Mouse (Mus musculus) mouse embryonic stem cell (cell line): ENCODE data around the gene Dcaf6.

Experiments
- in situ Hi-C, 2 experiments: fragments of 300-500 bp; cut with MboI; formaldehyde crosslinking; loops; 1 replicate in 1 of 2; 3 replicates in 1 of 2; pipeline ENCODE4 v1.14.3; 2019 to 2020; ENCODE audit warnings: low sequenced_read_pairs in 2 of 2, low pct_unique_long_range_greater_than_20kb in 1 of 2, mixed read lengths in 1 of 2; ENCODE audit not compliant: unreplicated experiment in 1 of 2

Gene Dcaf6

GRCm38 (mm10) chr1:165460360-165460800, at the start of gene Dcaf6, which contains the start of gene Mpc2:
Dcaf6 (minus strand) TSS chr1:165460475.
Mpc2 (plus strand) TSS chr1:165460637.
- in situ Hi-C loops: no loop called here

- in situ Hi-C loops: no loop called here
Measured at GRCm38 (mm10) chr1:165506303-165506702, 46.0 kb upstream of the Dcaf6 start.

- in situ Hi-C loops: no loop called here
Measured at GRCm38 (mm10) chr1:165503307-165504024, 43.2 kb upstream of the Dcaf6 start.

- in situ Hi-C loops: no loop called here
Measured at GRCm38 (mm10) chr1:165498856-165499255, 38.6 kb upstream of the Dcaf6 start.

GRCm38 (mm10) chr1:165489197-165489596, 28.9 kb upstream of the Dcaf6 start:
- in situ Hi-C loops: no loop called here

GRCm38 (mm10) chr1:165486108-165486507, 25.8 kb upstream of the Dcaf6 start:
- in situ Hi-C loops: no loop called here

- in situ Hi-C loops: no loop called here
Measured at GRCm38 (mm10) chr1:165484688-165485233, 24.5 kb upstream of the Dcaf6 start, which contains the start of gene Adcy10. Adcy10 (plus strand) TSS chr1:165485183.

GRCm38 (mm10) chr1:165471490-165471889, 11.2 kb upstream of the Dcaf6 start:
- in situ Hi-C loops: no loop called here

GRCm38 (mm10) chr1:165469717-165470116, 9.4 kb upstream of the Dcaf6 start:
- in situ Hi-C loops: no loop called here

- in situ Hi-C loops: no loop called here
Measured at GRCm38 (mm10) chr1:165468971-165469370, 8.7 kb upstream of the Dcaf6 start.

- in situ Hi-C loops: no loop called here
Measured at GRCm38 (mm10) chr1:165464574-165464973, 4.3 kb upstream of the Dcaf6 start.

- in situ Hi-C loops: no loop called here
Measured at GRCm38 (mm10) chr1:165462861-165463260, 2.6 kb upstream of the Dcaf6 start.

- in situ Hi-C loops: no loop called here
Measured at GRCm38 (mm10) chr1:165461681-165462080, 1.4 kb upstream of the Dcaf6 start.

GRCm38 (mm10) chr1:165460801-165461377, 614 bp upstream of the Dcaf6 start:
- in situ Hi-C loops: no loop called here

GRCm38 (mm10) chr1:165459503-165460181, 633 bp downstream of the Dcaf6 start:
- in situ Hi-C loops: no loop called here

GRCm38 (mm10) chr1:165459041-165459502, 1.2 kb downstream of the Dcaf6 start:
- in situ Hi-C loops: no loop called here

GRCm38 (mm10) chr1:165441719-165442118, 18.6 kb downstream of the Dcaf6 start:
- in situ Hi-C loops: no loop called here

GRCm38 (mm10) chr1:165441201-165441600, 19.1 kb downstream of the Dcaf6 start:
- in situ Hi-C loops: no loop called here

- in situ Hi-C loops: no loop called here
Measured at GRCm38 (mm10) chr1:165440788-165441187, 19.5 kb downstream of the Dcaf6 start.
